Mouse (Mus musculus) ES-E14 (cell line): ENCODE data around the gene Pde4d. TPM values are rescaled to one million over a fixed set of nuclear protein-coding genes. Genes with fewer than 3 reads are reported as not detected.

ENCODE experiments used
- DNase-seq: peaks from one replicate; pipeline ENCODE4 v3.0.0-alpha.2; 2013; ENCODE audit warnings: low read depth, low spot score
- H3K27ac ChIP-seq: 2 replicates; pipeline ENCODE4 v1.5.1; 2012; ENCODE audit warnings: low read depth, mild to moderate bottlenecking, low read length, moderate library complexity, mixed read lengths; ENCODE audit not compliant: poor library complexity, insufficient read depth, severe bottlenecking
- H3K36me3 ChIP-seq: 2 replicates; pipeline ENCODE4 v1.6.1; 2012; ENCODE audit warnings: mild to moderate bottlenecking, low read length, moderate library complexity, mixed read lengths; ENCODE audit not compliant: control insufficient read depth, poor library complexity, insufficient read depth, severe bottlenecking
- H3K4me1 ChIP-seq, 2 experiments: fragments of 150-350 bp in 1 of 2; sonication (generic) in 1 of 2; 2 replicates each; pipeline ENCODE4 v1.6.1; 2012; ENCODE audit warnings: low read length in 2 of 2, mild to moderate bottlenecking in 1 of 2, mixed read lengths in 1 of 2; ENCODE audit not compliant: control insufficient read depth in 2 of 2, insufficient read depth in 2 of 2, poor library complexity in 1 of 2
- H3K4me3 ChIP-seq, 2 experiments: fragments of 150-350 bp in 1 of 2; sonication (generic) in 1 of 2; 2 replicates each; pipeline ENCODE4 v1.5.1; 2012; ENCODE audit warnings: low read length in 2 of 2, low read depth in 1 of 2, mild to moderate bottlenecking in 1 of 2, mixed read lengths in 1 of 2; ENCODE audit not compliant: insufficient read depth in 1 of 2, poor library complexity in 1 of 2, severe bottlenecking in 1 of 2
- H3K9ac ChIP-seq: 2 replicates; pipeline ENCODE4 v1.6.1; 2012; ENCODE audit warnings: low read depth, mild to moderate bottlenecking, low read length, mixed read lengths; ENCODE audit not compliant: poor library complexity, insufficient read depth, severe bottlenecking
- H3K9me3 ChIP-seq: fragments of 150-350 bp; sonication (generic); 2 replicates; pipeline ENCODE4 v1.6.1; 2012; ENCODE audit warnings: low read depth, mild to moderate bottlenecking, low read length; ENCODE audit not compliant: control insufficient read depth, insufficient read depth
- CHD2 ChIP-seq: IDR thresholded peaks from 2 replicates; pipeline ENCODE4 v1.6.1; 2014; ENCODE audit warnings: mild to moderate bottlenecking, low read depth, low read length, inconsistent platforms
- HCFC1 ChIP-seq: IDR thresholded peaks from 2 replicates; pipeline ENCODE4 v1.6.1; 2012; ENCODE audit warnings: low read length, inconsistent platforms, borderline replicate concordance; ENCODE audit not compliant: insufficient read depth
- MAFK ChIP-seq: IDR thresholded peaks from 2 replicates; pipeline ENCODE4 v1.6.1; 2014; ENCODE audit warnings: mild to moderate bottlenecking, low read depth, low read length, inconsistent platforms; ENCODE audit not compliant: insufficient read depth
- ZC3H11A ChIP-seq: IDR thresholded peaks from 2 replicates; pipeline ENCODE4 v1.6.1; 2012; ENCODE audit warnings: low read depth, mild to moderate bottlenecking, inconsistent platforms, low read length, borderline replicate concordance
- ZNF384 ChIP-seq: IDR thresholded peaks from 2 replicates; pipeline ENCODE4 v1.6.1; 2012; ENCODE audit warnings: low read depth, low read length, inconsistent platforms
- in situ Hi-C, 2 experiments: fragments of 600-800 bp; cut with MboI; formaldehyde crosslinking; loops; one replicate each; pipeline ENCODE4 v1.15.1; 2025; ENCODE audit warnings: low sequenced_read_pairs in 2 of 2, inconsistent platforms in 1 of 2; ENCODE audit not compliant: unreplicated experiment in 2 of 2
- total RNA-seq: library from RNA; depleted of rRNA; stranded (reverse); fragments of 300-350 nt; gene quantifications from 2 replicates; pipeline ENCODE4 v1.2.3, GENCODE M21; 2012

Pde4d gene
- total RNA-seq, 1 experiment = 10.4 TPM

GRCm38 (mm10) chr13:109677047-109677446 lies 1227.3 kb downstream of the Pde4d start:
- Histone ChIP-seq H3K27ac (no peak overlapping the region), H3K4me3 (no peak overlapping the region), H3K9ac (no peak overlapping the region), H3K36me3 (0 out of 2 replicates have a peak, but pooled peaks cover 2% of the 10 kb centered on the region), H3K9me3 (no peaks in the 10 kb centered on the region), H3K4me1 (peaks cover 2 to 6% of the 10 kb centered on the region in 2 experiments; a peak in 3 of 4 replicates)
- TF ChIP-seq CHD2 = no peak
- TF ChIP-seq MAFK = no peak
- no peak for TF ChIP-seq HCFC1
- no peak for TF ChIP-seq ZNF384
- no peak for TF ChIP-seq ZC3H11A
- in situ Hi-C loops = no loop called here
- no peak for DNase-seq

- Histone ChIP-seq H3K36me3 (0 out of 2 replicates have a peak, but pooled peaks cover 2% of the 10 kb centered on the region), H3K27ac (no peak overlapping the region), H3K9ac (no peak overlapping the region), H3K4me1 (peaks cover 4 to 6% of the 10 kb centered on the region in 2 experiments), H3K4me3 (no peak overlapping the region), H3K9me3 (no peaks in the 10 kb centered on the region)
- in situ Hi-C loops = no loop called here
- TF ChIP-seq ZNF384 (no peak), MAFK (no peak), ZC3H11A (no peak), CHD2 (no peak), HCFC1 (no peak)
- DNase-seq = no peak
Measured at GRCm38 (mm10) chr13:109677617-109678016, 1227.9 kb downstream of the Pde4d start.

- H3K27ac ChIP-seq = no peak overlapping the region
- in situ Hi-C loops = no loop called here
Measured at GRCm38 (mm10) chr13:109678991-109679390, 1229.2 kb downstream of the Pde4d start.

GRCm38 (mm10) chr13:109680229-109680628 lies 1230.5 kb downstream of the Pde4d start:
- Histone ChIP-seq H3K9me3 (no peaks in the 10 kb centered on the region), H3K9ac (no peak overlapping the region), H3K4me3 (no peak overlapping the region), H3K4me1 (peaks cover 11 to 14% of the 10 kb centered on the region in 2 experiments), H3K36me3 (0 out of 2 replicates have a peak, but pooled peaks cover 2% of the 10 kb centered on the region), H3K27ac (no peak overlapping the region)
- in situ Hi-C loops = no loop called here
- TF ChIP-seq CHD2 (no peak), ZC3H11A (no peak), ZNF384 (no peak), MAFK (no peak), HCFC1 (no peak)
- DNase-seq = no peak

More at GRCm38 (mm10) chr13:109678991-109679390, 1229.2 kb downstream of the Pde4d start:
- no peak for DNase-seq
- Histone ChIP-seq H3K9me3 (no peaks in the 10 kb centered on the region), H3K4me1 (peaks cover 8 to 10% of the 10 kb centered on the region in 2 experiments), H3K4me3 (no peak overlapping the region), H3K9ac (no peak overlapping the region), H3K36me3 (0 out of 2 replicates have a peak, but pooled peaks cover 2% of the 10 kb centered on the region)
- TF ChIP-seq MAFK = no peak
- TF ChIP-seq ZNF384 = no peak
- no peak for TF ChIP-seq CHD2
- no peak for TF ChIP-seq ZC3H11A
- no peak for TF ChIP-seq HCFC1

- no peaks in the 10 kb centered on the region for H3K36me3 ChIP-seq
- no peak overlapping the region for H3K27ac ChIP-seq
- no peak for TF ChIP-seq ZNF384
- TF ChIP-seq HCFC1 = no peak
- no peak for TF ChIP-seq MAFK
- TF ChIP-seq CHD2 = no peak
- no peak for TF ChIP-seq ZC3H11A
- peaks cover 11% of the 10 kb centered on the region in 2 experiments for H3K4me1 ChIP-seq
- no peak overlapping the region for H3K9ac ChIP-seq
- no peaks in the 10 kb centered on the region for H3K9me3 ChIP-seq
- in situ Hi-C loops = no loop called here
- H3K4me3 ChIP-seq = no peak overlapping the region
- no peak for DNase-seq
Measured at GRCm38 (mm10) chr13:109681699-109682293, 1232.0 kb downstream of the Pde4d start.
